Mouse (Mus musculus) retina, postnatal 1 day (tissue): ENCODE data around the gene Ust.
A peak's percentile ranks its signal among the peaks of the same experiment; 100 is the strongest.

Source experiments
- DNase-seq: peaks from one replicate; pipeline ENCODE4 v3.0.0-alpha.2; 2012

The Ust gene

GRCm38 (mm10) chr10:8309435-8309834 is 209.2 kb downstream of the Ust start:
- DNase-seq: peak; percentile 17

- DNase-seq: no peak
Measured at GRCm38 (mm10) chr10:8304211-8304610, 214.4 kb downstream of the Ust start.

GRCm38 (mm10) chr10:8299166-8299565 is 219.5 kb downstream of the Ust start:
- DNase-seq: no peak

- no peak for DNase-seq
Measured at GRCm38 (mm10) chr10:8297214-8297613, 221.4 kb downstream of the Ust start.

- DNase-seq: no peak
Measured at GRCm38 (mm10) chr10:8290661-8291060, 228.0 kb downstream of the Ust start.

- no peak for DNase-seq
Measured at GRCm38 (mm10) chr10:8287350-8287791, 231.3 kb downstream of the Ust start.

GRCm38 (mm10) chr10:8283991-8284390 is 234.6 kb downstream of the Ust start:
- no peak for DNase-seq

- no peak for DNase-seq
Measured at GRCm38 (mm10) chr10:8277094-8277493, 241.5 kb downstream of the Ust start.

- no peak for DNase-seq
Measured at GRCm38 (mm10) chr10:8269681-8270080, 248.9 kb downstream of the Ust start.

GRCm38 (mm10) chr10:8259716-8260115 is 258.9 kb downstream of the Ust start:
- no peak for DNase-seq

GRCm38 (mm10) chr10:8250005-8250404 is 268.6 kb downstream of the Ust start:
- no peak for DNase-seq

- peak; percentile 66 for DNase-seq
Measured at GRCm38 (mm10) chr10:8242336-8242735, 276.3 kb downstream of the Ust start.

GRCm38 (mm10) chr10:8240703-8241102 is 277.9 kb downstream of the Ust start:
- no peak for DNase-seq

- peak; percentile 82 for DNase-seq
Measured at GRCm38 (mm10) chr10:8240242-8240641, 278.4 kb downstream of the Ust start.

GRCm38 (mm10) chr10:8236780-8237571 is 281.6 kb downstream of the Ust start:
- DNase-seq: no peak

GRCm38 (mm10) chr10:8233148-8233901 is 285.3 kb downstream of the Ust start:
- DNase-seq: no peak

- DNase-seq: no peak
Measured at GRCm38 (mm10) chr10:8232535-8232934, 286.1 kb downstream of the Ust start.

- DNase-seq: no peak
Measured at GRCm38 (mm10) chr10:8228375-8228743, 290.3 kb downstream of the Ust start.

- DNase-seq: no peak
Measured at GRCm38 (mm10) chr10:8227705-8228374, 290.8 kb downstream of the Ust start.

- DNase-seq: no peak
Measured at GRCm38 (mm10) chr10:8226650-8227049, 292.0 kb downstream of the Ust start.

GRCm38 (mm10) chr10:8224641-8225040 is 294.0 kb downstream of the Ust start:
- DNase-seq: no peak

- no peak for DNase-seq
Measured at GRCm38 (mm10) chr10:8224046-8224445, 294.6 kb downstream of the Ust start.

- no peak for DNase-seq
Measured at GRCm38 (mm10) chr10:8216946-8217345, 301.7 kb downstream of the Ust start.

GRCm38 (mm10) chr10:8215181-8215580 is 303.4 kb downstream of the Ust start:
- no peak for DNase-seq
